Mouse (Mus musculus) layer of hippocampus, adult 9-10 months (tissue): ENCODE measurements around the gene Babam2.

Experiments
- DNase-seq: peaks from one replicate; pipeline ENCODE4 v3.0.0; 2022; ENCODE audit warnings: low spot score

Gene Babam2

GRCm38 (mm10) chr5:32051899-32052298 is 354.4 kb downstream of the Babam2 start:
- DNase-seq: no peak

- DNase-seq: no peak
Observed at GRCm38 (mm10) chr5:32052467-32052866, 355.0 kb downstream of the Babam2 start.

- no peak for DNase-seq
Observed at GRCm38 (mm10) chr5:32053476-32053875, 356.0 kb downstream of the Babam2 start.

GRCm38 (mm10) chr5:32055676-32056075 is 358.2 kb downstream of the Babam2 start:
- no peak for DNase-seq

- no peak for DNase-seq
Observed at GRCm38 (mm10) chr5:32056126-32056525, 358.6 kb downstream of the Babam2 start.

GRCm38 (mm10) chr5:32058481-32059253 is 361.2 kb downstream of the Babam2 start:
- no peak for DNase-seq

GRCm38 (mm10) chr5:32059254-32059796 is 361.8 kb downstream of the Babam2 start:
- DNase-seq: no peak

GRCm38 (mm10) chr5:32060485-32060884 is 363.0 kb downstream of the Babam2 start:
- no peak for DNase-seq

GRCm38 (mm10) chr5:32061854-32062253 is 364.4 kb downstream of the Babam2 start:
- DNase-seq: no peak

- DNase-seq: no peak
Observed at GRCm38 (mm10) chr5:32064341-32065105, 367.0 kb downstream of the Babam2 start.

GRCm38 (mm10) chr5:32066015-32066734 is 368.7 kb downstream of the Babam2 start:
- DNase-seq: no peak

GRCm38 (mm10) chr5:32066839-32067238 is 369.4 kb downstream of the Babam2 start:
- no peak for DNase-seq

- DNase-seq: no peak
Observed at GRCm38 (mm10) chr5:32068616-32069015, 371.1 kb downstream of the Babam2 start.

GRCm38 (mm10) chr5:32069096-32069495 is 371.6 kb downstream of the Babam2 start:
- no peak for DNase-seq

- no peak for DNase-seq
Observed at GRCm38 (mm10) chr5:32069566-32070169, 372.2 kb downstream of the Babam2 start.

GRCm38 (mm10) chr5:32070781-32071180 is 373.3 kb downstream of the Babam2 start:
- DNase-seq: no peak

- no peak for DNase-seq
Observed at GRCm38 (mm10) chr5:32071314-32071713, 373.8 kb downstream of the Babam2 start.

GRCm38 (mm10) chr5:32071824-32072223 is 374.3 kb downstream of the Babam2 start:
- no peak for DNase-seq

- no peak for DNase-seq
Observed at GRCm38 (mm10) chr5:32072877-32073276, 375.4 kb downstream of the Babam2 start.

GRCm38 (mm10) chr5:32074053-32074452 is 376.6 kb downstream of the Babam2 start:
- DNase-seq: no peak

GRCm38 (mm10) chr5:32077139-32077538 is 379.7 kb downstream of the Babam2 start:
- DNase-seq: no peak

- DNase-seq: no peak
Observed at GRCm38 (mm10) chr5:32078986-32079385, 381.5 kb downstream of the Babam2 start.
